Mouse (Mus musculus) bone marrow, adult 2 months (tissue): ENCODE data around the gene Armc5.

Experiments
- CTCF ChIP-seq: fragments of 200-500 bp; IDR thresholded peaks from 2 replicates; pipeline ENCODE4 v1.5.1; 2011; ENCODE audit warnings: low read length, control low read depth; ENCODE audit not compliant: control insufficient read depth, insufficient read depth
- POLR2A ChIP-seq: fragments of 200-500 bp; IDR thresholded peaks from 2 replicates; pipeline ENCODE4 v1.6.1; 2011; ENCODE audit warnings: low read depth, mild to moderate bottlenecking, control low read depth, low read length, borderline replicate concordance; ENCODE audit not compliant: control insufficient read depth

- TF ChIP-seq POLR2A (no peak), CTCF (no peak)
Measured at GRCm38 (mm10) chr7:128244410-128245025, 7.4 kb downstream of the Armc5 start.
